Mouse (Mus musculus) embryonic facial prominence, embryonic 15.5 days (tissue): Measurements from ENCODE around the gene Dram1. TPM values are rescaled to one million over a fixed set of nuclear protein-coding genes. Genes with fewer than 3 reads are reported as not detected.

Experiments
- ATAC-seq: fragments of 200-750 bp; cut with Nextera tagmentation; 2 replicates; pipeline ENCODE4 v1.8.0; 2017; ENCODE audit warnings: low read depth, moderate TSS enrichment; ENCODE audit not compliant: insufficient number of reproducible peaks, low FRiP score, low TSS enrichment
- H3K27ac ChIP-seq: fragments of 300-500 bp; sonication (generic); replicated peaks from 2 replicates; pipeline ENCODE4 v1.5.1; 2015; ENCODE audit warnings: mild to moderate bottlenecking, inconsistent platforms
- H3K27me3 ChIP-seq: fragments of 300-500 bp; sonication (generic); 2 replicates; pipeline ENCODE4 v1.6.1; 2015; ENCODE audit warnings: inconsistent platforms
- H3K36me3 ChIP-seq: fragments of 300-500 bp; sonication (generic); 2 replicates; pipeline ENCODE4 v1.6.1; 2015; ENCODE audit warnings: mild to moderate bottlenecking, inconsistent platforms
- H3K4me1 ChIP-seq: fragments of 300-500 bp; sonication (generic); 2 replicates; pipeline ENCODE4 v1.6.1; 2015; ENCODE audit warnings: inconsistent platforms
- H3K4me2 ChIP-seq: fragments of 300-500 bp; sonication (generic); replicated peaks from 2 replicates; pipeline ENCODE4 v1.6.1; 2015; ENCODE audit warnings: mild to moderate bottlenecking, inconsistent platforms
- H3K4me3 ChIP-seq: fragments of 300-500 bp; sonication (generic); replicated peaks from 2 replicates; pipeline ENCODE4 v1.5.1; 2015; ENCODE audit warnings: mild to moderate bottlenecking, inconsistent platforms
- H3K9ac ChIP-seq: fragments of 300-500 bp; sonication (generic); 2 replicates; pipeline ENCODE4 v1.6.1; 2015; ENCODE audit warnings: inconsistent platforms
- H3K9me3 ChIP-seq: fragments of 300-500 bp; sonication (generic); replicated peaks from 2 replicates; pipeline ENCODE4 v1.6.1; 2016; ENCODE audit warnings: inconsistent platforms
- WGBS: fragments of 180-500 bp; shearing (Covaris S2); methylation state at CpG from one replicate; pipeline ENCODE4 v1.1.7; 2015; 5-methylcytosine and 5-hydroxymethylcytosine counted together
- polyA plus RNA-seq: library from polyadenylated mRNA; unstranded; fragments of >200 nt; fragmentation: Nextera tagmentation; extraction: Ambion mirVana; gene quantifications from 2 replicates; pipeline ENCODE4 v1.2.1, GENCODE M21; 2015

Dram1 gene
- polyA plus RNA-seq: 3.1 and 3.5 TPM in 2 replicates

DNA sequence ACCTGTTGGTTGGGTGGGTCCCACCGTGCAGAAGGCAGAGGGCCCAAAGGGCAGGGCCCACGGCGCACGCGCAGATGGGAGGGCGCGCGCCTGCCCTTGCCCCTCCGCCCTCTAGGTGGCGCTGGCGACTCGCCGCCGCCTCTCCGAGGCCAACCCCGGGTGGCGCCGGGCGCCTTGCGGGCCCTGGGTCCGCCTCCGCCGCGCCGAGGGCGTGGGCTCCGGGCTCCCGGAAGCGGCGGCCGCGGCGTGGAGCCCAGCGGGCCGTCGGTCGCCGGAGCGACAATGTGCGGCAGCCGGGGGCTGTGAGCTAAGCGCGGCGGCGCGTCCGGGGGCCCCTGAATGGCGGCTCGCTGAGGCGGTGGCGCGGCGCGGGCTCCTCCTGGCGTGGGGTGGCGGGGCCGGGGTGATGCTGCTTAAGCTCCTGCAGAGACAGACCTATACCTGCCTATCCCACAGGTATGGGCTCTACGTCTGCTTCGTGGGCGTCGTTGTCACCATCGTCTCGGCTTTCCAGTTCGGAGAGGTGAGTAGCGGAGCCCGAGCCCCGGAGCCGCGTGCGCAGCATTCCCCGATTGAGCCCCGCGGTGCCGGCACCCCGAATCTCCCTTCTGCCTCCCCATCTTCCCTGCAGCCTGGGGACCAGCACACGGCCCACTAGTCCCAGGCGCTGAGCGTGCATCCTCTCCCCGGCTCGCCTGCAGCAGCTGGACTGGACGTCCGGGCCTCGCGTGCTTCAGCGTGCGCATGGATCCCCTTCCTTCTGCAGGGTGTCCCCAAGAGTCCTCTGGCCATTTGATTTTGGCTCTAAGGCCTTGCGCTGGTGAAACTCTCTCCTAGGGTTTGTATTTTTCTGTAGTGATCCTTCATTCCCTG, at the start of gene Dram1, which contains the start of gene Gnptab:
Gene Dram1 (minus strand): TSS at position 68 of the 873 bp plus-strand sequence.
Gene Gnptab (plus strand): TSS at position 120 of the 873 bp plus-strand sequence.
- WGBS: under 1% methylated on average over 85 of the region's 87 CpGs
- H3K27me3 ChIP-seq: no peaks in the 10 kb centered on the region

DNA sequence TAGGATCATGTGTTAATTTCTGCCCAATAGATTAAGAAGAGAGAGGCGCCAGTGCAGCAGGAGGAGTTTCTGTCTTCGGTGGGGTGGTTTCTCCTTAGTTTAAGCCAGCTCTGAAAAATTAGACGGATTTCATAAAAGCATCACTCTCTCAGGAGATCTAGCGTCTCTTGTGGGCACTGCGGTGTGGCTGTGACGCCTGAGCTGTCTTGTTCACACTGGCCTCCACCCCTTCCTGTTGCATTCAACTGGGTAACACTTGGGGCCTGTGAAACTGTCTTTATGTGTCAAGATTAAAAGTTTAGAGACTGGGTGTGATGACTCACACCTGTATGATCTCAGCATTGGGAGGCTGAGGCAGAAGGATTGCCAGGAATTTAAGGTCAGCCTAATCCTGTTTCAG, 49.1 kb upstream of the Dram1 start:
- Histone ChIP-seq H3K9me3 (no peaks in the 10 kb centered on the region), H3K36me3 (peaks cover 26% of the 10 kb centered on the region; the same call in 1 of the 2 replicates), H3K4me2 (no peak overlapping the region), H3K9ac (no peak overlapping the region), H3K27ac (no peak overlapping the region), H3K4me3 (no peak overlapping the region), H3K4me1 (no peaks in the 10 kb centered on the region), H3K27me3 (no peaks in the 10 kb centered on the region)
- WGBS: 84% methylated on average over 6 of the region's 6 CpGs
- ATAC-seq: no peak

More for the DNA sequence above, at the start of gene Dram1, which contains the start of gene Gnptab:
- Histone ChIP-seq H3K9ac (peak within 1 kb of the TSS; percentile 55), H3K4me1 (peaks cover 17% of the 10 kb centered on the region), H3K4me3 (peak within 1 kb of the TSS; percentile 87), H3K9me3 (no peaks in the 10 kb centered on the region), H3K36me3 (no peaks in the 10 kb centered on the region), H3K27ac (peak within 1 kb of the TSS; percentile 29), H3K4me2 (peak within 1 kb of the TSS; percentile 84)
- ATAC-seq: peak; percentile 87

GRCm38 (mm10) chr10:88426896-88427295, 48.0 kb upstream of the Dram1 start:
- Histone ChIP-seq H3K36me3 (peaks cover 27% of the 10 kb centered on the region), H3K4me3 (no peak overlapping the region), H3K27ac (no peak overlapping the region), H3K9me3 (no peaks in the 10 kb centered on the region), H3K4me1 (no peaks in the 10 kb centered on the region), H3K4me2 (no peak overlapping the region), H3K9ac (no peak overlapping the region), H3K27me3 (no peaks in the 10 kb centered on the region)
- WGBS: 52% methylated on average over 5 of the region's 5 CpGs
- ATAC-seq: no peak

DNA sequence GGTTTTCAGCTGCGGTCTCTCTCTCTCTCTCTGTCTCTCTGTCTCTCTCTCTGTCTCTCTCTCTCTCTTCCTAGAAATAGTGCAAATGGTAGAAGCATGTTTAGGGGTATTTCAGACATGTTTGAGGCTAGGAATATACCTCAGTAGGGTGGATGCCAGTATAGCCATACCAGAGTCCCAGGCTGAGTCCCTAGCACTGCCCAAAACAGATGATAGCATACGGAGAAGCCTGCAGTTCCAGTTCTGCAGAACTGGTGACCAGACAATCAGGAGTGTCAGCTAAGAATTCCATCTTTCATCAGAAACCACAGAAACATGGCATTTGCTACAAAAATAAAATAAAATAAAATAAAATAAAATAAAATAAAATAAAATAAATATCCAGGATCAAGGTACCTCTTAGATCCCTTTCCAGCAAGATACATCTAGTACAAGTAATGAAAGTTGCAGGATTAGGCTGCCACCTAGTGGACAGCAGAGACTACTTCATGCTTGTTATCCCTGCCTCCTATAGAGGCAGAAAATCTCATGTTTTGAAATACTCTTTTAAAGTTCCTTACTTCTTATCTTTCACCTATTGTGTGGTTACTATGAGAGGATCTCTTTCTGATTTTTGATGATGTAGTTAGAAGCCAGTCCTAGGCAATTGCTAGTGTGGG, 47.4 kb upstream of the Dram1 start:
- Histone ChIP-seq H3K4me2 (no peak overlapping the region), H3K4me1 (no peaks in the 10 kb centered on the region), H3K36me3 (peaks cover 27% of the 10 kb centered on the region), H3K9me3 (no peaks in the 10 kb centered on the region), H3K9ac (no peak overlapping the region), H3K27ac (no peak overlapping the region), H3K4me3 (no peak overlapping the region), H3K27me3 (no peaks in the 10 kb centered on the region)
- ATAC-seq: no peak
- 91% methylated on average over 2 of the region's 2 CpGs for WGBS

GRCm38 (mm10) chr10:88420655-88421435, 42.0 kb upstream of the Dram1 start:
- no peak for ATAC-seq

GRCm38 (mm10) chr10:88420141-88420541, 41.3 kb upstream of the Dram1 start:
- no peak overlapping the region for H3K9ac ChIP-seq
- no peaks in the 10 kb centered on the region for H3K9me3 ChIP-seq
- WGBS: 72% methylated on average over 11 of the region's 11 CpGs
- no peak for ATAC-seq
- no peak overlapping the region for H3K27ac ChIP-seq
- H3K4me1 ChIP-seq: no peaks in the 10 kb centered on the region
- no peak overlapping the region for H3K4me3 ChIP-seq
- H3K27me3 ChIP-seq: no peaks in the 10 kb centered on the region
- no peak overlapping the region for H3K4me2 ChIP-seq
- H3K36me3 ChIP-seq: peaks cover 31% of the 10 kb centered on the region

More at GRCm38 (mm10) chr10:88420655-88421435, 42.0 kb upstream of the Dram1 start:
- no peak overlapping the region for H3K4me2 ChIP-seq
- H3K27ac ChIP-seq: no peak overlapping the region
- WGBS: 91% methylated on average over 19 of the region's 19 CpGs
- no peaks in the 10 kb centered on the region for H3K27me3 ChIP-seq
- no peaks in the 10 kb centered on the region for H3K4me1 ChIP-seq
- no peak overlapping the region for H3K9ac ChIP-seq
- peaks cover 24% of the 10 kb centered on the region for H3K36me3 ChIP-seq
- H3K9me3 ChIP-seq: no peaks in the 10 kb centered on the region
- H3K4me3 ChIP-seq: no peak overlapping the region

- H3K4me3 ChIP-seq: no peak overlapping the region
- ATAC-seq: no peak
- 93% methylated on average over 5 of the region's 5 CpGs for WGBS
These were observed 38.8 kb upstream of the Dram1 start for GRCm38 (mm10) chr10:88417686-88418085.

DNA sequence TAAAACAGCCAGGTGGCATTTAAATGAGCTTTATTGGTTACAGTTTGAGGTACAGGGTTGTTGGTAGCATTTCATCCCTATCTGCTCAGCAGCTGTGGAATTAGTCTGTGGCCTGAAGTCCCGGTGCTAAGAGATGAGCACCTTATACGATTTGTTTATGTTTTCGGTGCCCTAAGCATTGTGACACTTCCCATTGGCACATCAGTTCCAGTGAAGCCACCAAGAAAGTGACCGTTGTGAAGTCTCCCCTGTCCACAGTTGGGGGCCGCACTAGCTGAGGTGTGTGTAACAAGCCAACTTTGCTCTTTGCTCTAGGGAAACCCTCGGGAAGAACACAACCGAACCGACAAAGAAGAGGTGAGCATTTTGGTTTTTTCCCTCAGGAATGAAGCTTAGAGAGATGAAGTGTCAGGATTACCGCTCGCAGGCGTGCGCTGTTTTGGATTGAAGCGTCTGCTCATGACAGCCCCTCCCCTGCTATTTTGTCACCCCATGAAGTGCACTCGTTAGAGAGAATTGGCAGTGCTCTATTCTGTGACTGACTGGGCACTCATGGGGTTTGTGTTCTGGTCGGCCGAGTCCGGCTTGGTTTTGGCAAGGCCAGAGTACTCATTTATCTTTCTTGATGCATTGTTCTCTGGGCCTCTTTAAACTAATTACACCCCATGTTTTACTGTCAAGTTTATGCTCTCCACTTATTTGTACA, 33.6 kb upstream of the Dram1 start:
- no peak for ATAC-seq
- Histone ChIP-seq H3K4me3 (no peak overlapping the region), H3K27me3 (no peaks in the 10 kb centered on the region), H3K9me3 (no peaks in the 10 kb centered on the region), H3K4me1 (no peaks in the 10 kb centered on the region), H3K36me3 (peaks cover 6% of the 10 kb centered on the region; the same call in 1 of the 2 replicates), H3K9ac (no peak overlapping the region), H3K4me2 (no peak overlapping the region), H3K27ac (no peak overlapping the region)
- WGBS: 81% methylated on average over 17 of the region's 17 CpGs

More at GRCm38 (mm10) chr10:88417686-88418085, 38.8 kb upstream of the Dram1 start:
- no peaks in the 10 kb centered on the region for H3K27me3 ChIP-seq
- H3K27ac ChIP-seq: no peak overlapping the region
- no peak overlapping the region for H3K9ac ChIP-seq
- no peaks in the 10 kb centered on the region for H3K4me1 ChIP-seq
- peaks cover 22% of the 10 kb centered on the region for H3K36me3 ChIP-seq
- no peak overlapping the region for H3K4me2 ChIP-seq
- no peaks in the 10 kb centered on the region for H3K9me3 ChIP-seq

DNA sequence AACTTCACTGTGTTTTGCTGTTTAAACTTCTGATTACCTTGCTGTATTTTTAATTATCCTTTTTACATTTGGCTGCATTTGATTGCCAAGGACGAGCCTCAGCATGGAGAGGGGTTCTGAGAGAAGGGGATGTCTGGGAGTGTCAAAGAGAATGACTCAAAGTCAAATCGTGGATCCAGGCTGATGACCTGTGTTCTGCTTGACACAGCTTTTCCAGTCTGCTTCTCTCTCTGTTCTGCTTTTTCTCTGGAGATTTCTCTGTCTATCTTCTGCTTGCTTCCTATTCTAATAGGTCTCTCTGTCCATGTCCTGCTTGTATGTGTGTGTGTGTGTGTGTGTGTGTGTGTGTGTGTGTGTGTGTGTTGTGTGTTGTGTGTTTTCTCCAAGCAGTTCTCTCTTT, 30.9 kb upstream of the Dram1 start:
- 52% methylated on average over 2 of the region's 2 CpGs for WGBS
- ATAC-seq: no peak
- no peaks in the 10 kb centered on the region for H3K9me3 ChIP-seq
- no peaks in the 10 kb centered on the region for H3K27me3 ChIP-seq
- no peaks in the 10 kb centered on the region for H3K36me3 ChIP-seq
- H3K27ac ChIP-seq: no peak overlapping the region
- H3K4me2 ChIP-seq: no peak overlapping the region
- no peak overlapping the region for H3K9ac ChIP-seq
- H3K4me3 ChIP-seq: no peak overlapping the region
- H3K4me1 ChIP-seq: no peaks in the 10 kb centered on the region

- no peaks in the 10 kb centered on the region for H3K36me3 ChIP-seq
- H3K27ac ChIP-seq: no peak overlapping the region
- no peaks in the 10 kb centered on the region for H3K4me1 ChIP-seq
- no peak overlapping the region for H3K9ac ChIP-seq
- H3K9me3 ChIP-seq: no peaks in the 10 kb centered on the region
- no peaks in the 10 kb centered on the region for H3K27me3 ChIP-seq
- no peak overlapping the region for H3K4me2 ChIP-seq
- no peak overlapping the region for H3K4me3 ChIP-seq
- WGBS: 84% methylated on average over 12 of the region's 12 CpGs
- ATAC-seq: no peak
These were observed 29.2 kb upstream of the Dram1 start for GRCm38 (mm10) chr10:88407875-88408631.
